Mouse (Mus musculus) urinary bladder, postnatal 14 days (tissue): ENCODE data around the gene Gprc6a.

Experiments
- DNase-seq: peaks from one replicate; pipeline ENCODE4 v3.0.0; 2021; ENCODE audit warnings: low spot score

The Gprc6a gene

GRCm38 (mm10) chr10:51631411-51632136 is at the start of gene Gprc6a:
Gene Gprc6a, minus strand, starts transcription at chr10:51631461.
- no peak for DNase-seq

- DNase-seq: no peak
Observed at GRCm38 (mm10) chr10:51678251-51678639, 47.0 kb upstream of the Gprc6a start.

- peak; percentile 8 for DNase-seq
Observed at GRCm38 (mm10) chr10:51677548-51678250, 46.4 kb upstream of the Gprc6a start, which contains the start of gene Rfx6. Gene Rfx6, plus strand, starts transcription at chr10:51677756.

- DNase-seq: no peak
Observed at GRCm38 (mm10) chr10:51672082-51672779, 41.0 kb upstream of the Gprc6a start.

- no peak for DNase-seq
Observed at GRCm38 (mm10) chr10:51671583-51671982, 40.3 kb upstream of the Gprc6a start.

GRCm38 (mm10) chr10:51669334-51669733 is 38.1 kb upstream of the Gprc6a start:
- no peak for DNase-seq

GRCm38 (mm10) chr10:51657324-51657723 is 26.1 kb upstream of the Gprc6a start:
- DNase-seq: no peak

- DNase-seq: no peak
Observed at GRCm38 (mm10) chr10:51649506-51650221, 18.4 kb upstream of the Gprc6a start.

- no peak for DNase-seq
Observed at GRCm38 (mm10) chr10:51621193-51621592, 10.1 kb downstream of the Gprc6a start.

- DNase-seq: no peak
Observed at GRCm38 (mm10) chr10:51620126-51620525, 11.1 kb downstream of the Gprc6a start.

GRCm38 (mm10) chr10:51618538-51618937 is 12.7 kb downstream of the Gprc6a start:
- DNase-seq: no peak

- no peak for DNase-seq
Observed at GRCm38 (mm10) chr10:51614826-51615590, 16.3 kb downstream of the Gprc6a start.

- DNase-seq: no peak
Observed at GRCm38 (mm10) chr10:51613421-51613820, 17.8 kb downstream of the Gprc6a start.

- DNase-seq: no peak
Observed at GRCm38 (mm10) chr10:51611969-51612682, 19.1 kb downstream of the Gprc6a start.

- DNase-seq: no peak
Observed at GRCm38 (mm10) chr10:51609741-51610425, 21.4 kb downstream of the Gprc6a start.

- no peak for DNase-seq
Observed at GRCm38 (mm10) chr10:51596928-51597635, 34.2 kb downstream of the Gprc6a start.

GRCm38 (mm10) chr10:51595001-51595931 is 36.0 kb downstream of the Gprc6a start:
- DNase-seq: no peak

GRCm38 (mm10) chr10:51591574-51591973 is 39.7 kb downstream of the Gprc6a start:
- DNase-seq: no peak
